Mouse (Mus musculus): ENCODE measurements around the gene March11.

GRCm38 (mm10) chr15:26365344-26365743 lies 56.5 kb downstream of the March11 start:
- no peak for TF ChIP-seq EP300 (optimal IDR thresholded peaks at IDR 0.05)
- no peak for TF ChIP-seq CTCF (IDR thresholded peaks at IDR 0.05; ENCODE audit: low read depth)

All from stomach, postnatal 0 days (tissue).